In the genomic region with DNA sequence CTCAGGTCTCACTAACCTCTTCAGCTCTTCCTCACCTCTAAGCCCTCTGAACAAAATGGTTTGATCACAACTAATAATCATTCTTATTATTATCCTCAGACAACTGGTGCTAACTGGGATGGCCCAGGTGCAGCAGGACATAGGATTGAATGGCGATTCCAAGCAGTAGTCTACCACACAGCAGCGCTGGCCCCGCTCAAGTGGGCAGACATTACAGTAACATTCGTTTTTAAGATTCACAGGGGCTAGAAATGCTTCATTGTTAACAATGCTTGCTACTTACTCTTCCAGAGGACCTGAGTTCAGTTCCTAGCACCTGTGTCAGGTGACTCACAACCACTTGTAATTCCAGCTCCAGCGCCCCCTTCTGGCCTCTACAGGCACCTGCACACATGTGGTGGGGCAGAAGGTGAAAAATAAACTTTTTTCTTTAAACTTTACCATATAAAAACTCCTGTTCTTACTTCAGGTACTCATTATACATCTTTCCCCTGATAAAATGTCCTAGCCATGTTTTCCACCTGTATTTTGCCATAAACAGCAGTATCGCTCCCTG, we compare ENCODE assay signal across 16 mouse cellular contexts.
DNase-seq lines count a peak whose midpoint lies in the region; ATAC-seq and TF ChIP-seq lines count a peak whose summit lies in the region.
"Had no signal": no experiment of that assay in that cellular context is flagged by ENCODE, and none has a peak within 500 bp of the region (broad histone marks: within the 10 kb centered on the region; RNA-seq: fewer than 3 reads in every experiment).

No protein-coding gene starts in this region.

- DNase-seq in gastrocnemius, adult 2 months: no peak
- DNase-seq in gastrocnemius, postnatal 4 days (ENCODE audit: low spot score in 2 of 2): no peak
- no peak for DNase-seq in liver, adult 2 months (ENCODE audit: extremely low read depth, low read depth, low spot score)
- no peak for DNase-seq in liver
- DNase-seq in induced T-regulatory cell, adult 2 months (ENCODE audit: low read depth): peak; percentile 35
- no peak for DNase-seq in embryonic facial prominence, embryonic 10.5 days (ENCODE audit: low spot score)
- DNase-seq in forebrain, embryonic 14.5 days (ENCODE audit: low spot score): no peak
- DNase-seq: adrenal gland, adult 8-10 months; forebrain, postnatal 0 days; gastrocnemius, postnatal 25 days; kidney, adult 18-20 months; right cerebral cortex, adult 18-20 months; thymus, adult 18-20 months had no signal

- 92% methylated on average over 6 of the region's 6 CpGs for WGBS in liver, adult 2 months
- WGBS in embryonic facial prominence, embryonic 10.5 days: 92% methylated on average over 6 of the region's 6 CpGs
- 95% methylated on average over 6 of the region's 6 CpGs for WGBS in forebrain, embryonic 14.5 days

- H3K9ac ChIP-seq in liver, adult 2 months (ENCODE audit: low read depth, low read length): no peak overlapping the region
- H3K9ac ChIP-seq in forebrain, embryonic 14.5 days (ENCODE audit: low read length): no peak overlapping the region
- H3K9ac ChIP-seq: forebrain, postnatal 0 days; lung, embryonic 15.5 days; midbrain, embryonic 13.5 days had no signal

- no peak overlapping the region for H3K4me3 ChIP-seq in gastrocnemius, adult 2 months
- no peak overlapping the region for H3K4me3 ChIP-seq in liver, adult 2 months (ENCODE audit: insufficient read depth, low read depth, low read length)
- H3K4me3 ChIP-seq in E14TG2a.4 (replicated peaks; ENCODE audit: low read length): no peak overlapping the region
- no peak overlapping the region for H3K4me3 ChIP-seq in embryonic facial prominence, embryonic 10.5 days
- H3K4me3 ChIP-seq in forebrain, embryonic 14.5 days (ENCODE audit: low read depth, low read length): no peak overlapping the region
- H3K4me3 ChIP-seq: lung, embryonic 15.5 days; midbrain, embryonic 13.5 days had no signal

- no peak overlapping the region for H3K4me2 ChIP-seq in forebrain, embryonic 14.5 days (ENCODE audit: low read length)
- H3K4me2 ChIP-seq: lung, embryonic 15.5 days; midbrain, embryonic 13.5 days had no signal

- peak overlapping the region; percentile 88 for H3K27ac ChIP-seq in gastrocnemius, adult 2 months
- no peak overlapping the region for H3K27ac ChIP-seq in liver, adult 2 months (replicated peaks; ENCODE audit: insufficient read depth, low read depth, low read length)
- H3K27ac ChIP-seq in embryonic facial prominence, embryonic 10.5 days (replicated peaks): no peak overlapping the region; the same call in 1 of the 2 replicates
- no peak overlapping the region for H3K27ac ChIP-seq in forebrain, embryonic 14.5 days (ENCODE audit: low read depth, low read length)
- H3K27ac ChIP-seq: midbrain, embryonic 13.5 days had no signal

- ATAC-seq in forebrain, embryonic 14.5 days: no peak
- ATAC-seq: midbrain, embryonic 13.5 days had no signal

- peaks cover 22% of the 10 kb centered on the region for H3K36me3 ChIP-seq in liver, adult 2 months (ENCODE audit: control insufficient read depth, insufficient read depth, low read length)
- no peaks in the 10 kb centered on the region for H3K36me3 ChIP-seq in E14TG2a.4 (ENCODE audit: insufficient read depth, low read length)
- H3K36me3 ChIP-seq in embryonic facial prominence, embryonic 10.5 days (replicated peaks): no peaks in the 10 kb centered on the region
- no peaks in the 10 kb centered on the region for H3K36me3 ChIP-seq in forebrain, embryonic 14.5 days (ENCODE audit: control insufficient read depth, insufficient read depth, low read length)
- H3K36me3 ChIP-seq: lung, embryonic 15.5 days; midbrain, embryonic 13.5 days had no signal

- H3K4me1 ChIP-seq in liver, adult 2 months (ENCODE audit: control insufficient read depth, insufficient read depth, low read length): no peaks in the 10 kb centered on the region
- peaks cover 44% of the 10 kb centered on the region for H3K4me1 ChIP-seq in E14TG2a.4 (replicated peaks; ENCODE audit: low read depth, low read length)
- peaks cover 47% of the 10 kb centered on the region for H3K4me1 ChIP-seq in embryonic facial prominence, embryonic 10.5 days
- peaks cover 13% of the 10 kb centered on the region; the same call in 1 of the 2 replicates for H3K4me1 ChIP-seq in forebrain, embryonic 14.5 days (ENCODE audit: control insufficient read depth, insufficient read depth, low read length)

- no peaks in the 10 kb centered on the region for H3K27me3 ChIP-seq in liver, adult 2 months (ENCODE audit: control insufficient read depth, insufficient read depth, low read length)
- H3K27me3 ChIP-seq in E14TG2a.4 (ENCODE audit: insufficient read depth, low read length): no peaks in the 10 kb centered on the region
- H3K27me3 ChIP-seq in embryonic facial prominence, embryonic 10.5 days (replicated peaks; ENCODE audit: low read depth, poor library complexity, severe bottlenecking): no peaks in the 10 kb centered on the region
- no peaks in the 10 kb centered on the region for H3K27me3 ChIP-seq in forebrain, embryonic 14.5 days (replicated peaks; ENCODE audit: control insufficient read depth, insufficient read depth, low read length)
- H3K27me3 ChIP-seq: lung, embryonic 15.5 days; midbrain, embryonic 13.5 days had no signal

- no peaks in the 10 kb centered on the region for H3K9me3 ChIP-seq in E14TG2a.4 (ENCODE audit: low read length)
- no peaks in the 10 kb centered on the region for H3K9me3 ChIP-seq in embryonic facial prominence, embryonic 10.5 days
- no peaks in the 10 kb centered on the region for H3K9me3 ChIP-seq in forebrain, embryonic 14.5 days (replicated peaks; ENCODE audit: control insufficient read depth, low read length)
- H3K9me3 ChIP-seq: lung, embryonic 15.5 days; midbrain, embryonic 13.5 days had no signal

- intact Hi-C loops in gastrocnemius, adult 2 months (cut with DNase I): no loop called here

- TF ChIP-seq POLR2A in liver, adult 2 months (IDR thresholded peaks at IDR 0.05; ENCODE audit: extremely low read depth, insufficient read depth, low read length): no peak

- no peaks in the 10 kb centered on the region for H3K79me2 ChIP-seq in liver, adult 2 months (ENCODE audit: control insufficient read depth, insufficient read depth, low read length)

- TF ChIP-seq CTCF in gastrocnemius, adult 2 months (IDR thresholded peaks at IDR 0.05): peak; percentile 46
- peak; percentile 47 for TF ChIP-seq CTCF in liver, adult 2 months (IDR thresholded peaks at IDR 0.05; ENCODE audit: low read depth, low read length)
- peak; percentile 61 for TF ChIP-seq CTCF in E14TG2a.4 (conservative IDR thresholded peaks at IDR 0.05; ENCODE audit: low read length)
